Mouse (Mus musculus) splenic B cell, adult 2 months (primary cell): Measurements from ENCODE around the gene Gng8.

Experiments
- DNase-seq: peaks from one replicate; pipeline ENCODE4 v3.0.0-alpha.2; 2011; ENCODE audit warnings: low read depth, low spot score
- H3K27me3 ChIP-seq: 2 replicates; pipeline ENCODE4 v1.6.1; 2012; ENCODE audit warnings: mild to moderate bottlenecking, low read length, moderate library complexity, mixed read lengths; ENCODE audit not compliant: control insufficient read depth, poor library complexity, insufficient read depth, severe bottlenecking
- H3K36me3 ChIP-seq: 2 replicates; pipeline ENCODE4 v1.6.1; 2012; ENCODE audit warnings: mild to moderate bottlenecking, low read length, moderate library complexity, mixed read lengths; ENCODE audit not compliant: control insufficient read depth, poor library complexity, insufficient read depth, severe bottlenecking

The Gng8 gene

DNA sequence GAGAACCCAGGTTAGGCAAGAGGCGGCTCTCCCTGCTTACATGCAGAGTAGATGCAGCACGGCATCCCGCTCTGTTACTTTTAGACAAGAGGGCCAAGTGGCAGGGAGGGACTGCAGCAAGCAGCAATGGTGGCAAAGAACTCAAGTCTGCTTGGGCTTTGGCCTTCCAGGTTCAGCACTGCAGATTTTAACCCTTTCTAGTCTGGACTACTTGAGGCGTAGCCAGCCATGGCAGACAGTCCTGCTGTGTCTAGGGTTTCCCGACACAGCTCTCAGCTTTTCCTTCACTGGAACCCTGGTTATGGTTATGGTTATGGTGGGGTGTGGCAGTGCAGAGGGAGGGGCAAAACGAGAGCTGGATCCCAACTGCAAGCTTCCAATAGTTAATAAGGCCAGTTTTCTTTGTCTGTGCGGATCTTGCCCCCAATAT lies 28.6 kb downstream of the Gng8 start:
- peaks cover 11% of the 10 kb centered on the region for H3K36me3 ChIP-seq
- H3K27me3 ChIP-seq, result no peaks in the 10 kb centered on the region
- DNase-seq, result no peak

DNA sequence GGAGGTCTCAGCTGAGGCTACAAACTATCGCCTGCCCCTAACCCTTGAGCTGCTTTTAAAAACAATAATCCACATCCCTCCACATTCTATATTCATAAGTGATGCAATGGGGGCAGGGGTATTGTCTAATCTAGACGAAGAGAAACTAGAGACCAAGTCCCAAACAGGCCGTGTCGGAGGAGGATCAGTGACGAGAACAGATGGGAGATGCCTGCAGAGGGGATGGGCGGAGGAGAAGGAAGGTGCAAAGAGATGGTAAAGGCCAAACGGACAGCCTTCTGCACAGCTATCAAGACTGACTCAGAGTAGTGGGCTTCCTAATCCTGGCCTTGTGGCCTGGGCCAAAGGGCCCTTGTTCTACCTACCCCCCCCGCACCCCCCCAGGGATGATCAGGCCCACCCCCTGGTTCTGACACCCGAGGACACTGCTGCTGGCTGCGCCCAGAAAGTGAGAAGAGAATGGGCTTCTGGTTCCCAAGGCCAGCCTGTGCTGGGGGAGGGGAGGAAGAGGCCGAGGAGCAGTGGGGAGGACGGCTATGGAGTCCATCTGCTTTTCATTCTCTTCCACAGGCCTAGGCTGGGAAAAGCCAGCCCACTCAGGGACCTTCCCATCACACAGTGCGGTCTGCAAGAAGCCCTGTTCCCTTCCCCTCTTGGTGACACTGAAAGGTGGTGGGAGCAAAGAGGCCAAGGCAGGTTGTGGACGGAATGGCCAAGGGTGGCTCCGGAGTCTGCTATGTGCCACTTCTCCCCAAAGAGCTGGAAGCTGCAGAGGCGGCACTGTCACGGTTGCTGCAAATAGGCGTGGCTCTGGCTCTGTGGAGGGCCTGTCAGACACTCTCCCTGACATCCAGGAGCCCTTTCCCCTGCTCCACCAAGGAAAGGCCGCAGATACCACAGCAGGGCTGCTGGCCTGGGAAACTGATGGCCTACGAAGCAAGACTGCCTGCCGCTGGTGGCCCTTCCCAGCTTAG lies 29.5 kb downstream of the Gng8 start:
- H3K36me3 ChIP-seq, result peaks cover 7% of the 10 kb centered on the region
- no peaks in the 10 kb centered on the region for H3K27me3 ChIP-seq
- DNase-seq, result no peak

DNA sequence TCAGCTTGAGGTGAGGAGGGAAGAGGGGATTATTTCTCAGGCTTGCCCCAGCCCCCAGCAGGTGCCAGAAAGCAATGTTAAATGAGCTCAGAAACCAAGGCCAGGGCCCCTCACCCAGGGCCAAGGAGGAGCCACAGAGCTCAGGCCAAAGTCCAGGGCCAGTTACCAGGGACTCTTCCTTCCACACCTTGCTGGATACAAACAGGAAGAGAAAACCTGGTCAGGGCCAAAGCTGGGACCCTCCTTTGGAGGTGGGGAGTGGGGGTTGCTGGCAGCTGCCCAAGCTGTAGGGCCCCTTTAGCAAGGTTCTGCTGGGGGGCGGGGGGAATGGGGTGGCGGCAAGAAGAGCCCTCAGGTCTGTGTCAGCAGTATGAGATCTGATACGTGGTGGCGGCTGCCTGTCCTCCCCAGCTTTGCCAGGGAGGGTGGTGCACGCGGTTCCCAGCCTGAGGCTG lies 30.3 kb downstream of the Gng8 start:
- peaks cover 2% of the 10 kb centered on the region; the same call in 1 of the 2 replicates for H3K36me3 ChIP-seq
- no peak for DNase-seq
- no peaks in the 10 kb centered on the region for H3K27me3 ChIP-seq

DNA sequence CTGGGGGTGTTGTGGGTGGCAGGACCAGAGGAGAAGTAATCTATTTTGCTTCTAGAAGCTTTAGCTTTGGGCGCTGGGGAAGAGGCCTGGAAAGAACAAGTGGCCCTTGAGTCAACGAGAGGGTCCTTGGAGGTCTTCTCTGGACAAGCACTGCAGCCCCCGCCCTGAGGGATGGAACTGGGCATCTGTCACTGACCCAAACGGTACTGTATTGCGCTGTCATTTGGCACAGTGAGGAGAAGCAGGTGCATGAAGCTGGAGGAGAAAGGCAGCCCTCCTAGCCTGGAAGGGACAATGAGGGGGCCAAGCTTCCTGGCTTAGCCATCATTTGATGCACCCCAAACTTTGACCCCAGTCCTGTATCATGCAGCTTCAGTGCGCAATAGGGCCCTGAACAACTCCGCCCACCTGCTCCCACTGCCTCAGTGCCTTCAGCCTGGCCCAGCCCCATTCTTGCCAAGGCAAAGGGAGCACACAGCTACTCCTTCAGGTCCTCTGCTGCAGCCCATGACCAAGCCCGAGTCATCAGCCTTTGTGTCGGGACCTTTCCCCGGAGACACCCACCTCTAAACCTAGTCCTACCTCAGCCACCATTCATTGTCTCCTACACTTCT lies 30.9 kb downstream of the Gng8 start:
- DNase-seq, result no peak
- H3K27me3 ChIP-seq, result no peaks in the 10 kb centered on the region
- H3K36me3 ChIP-seq, result no peaks in the 10 kb centered on the region; the same call in 1 of the 2 replicates

- H3K36me3 ChIP-seq, result no peaks in the 10 kb centered on the region; the same call in 1 of the 2 replicates
Measured at GRCm38 (mm10) chr7:16923283-16924036, 31.9 kb downstream of the Gng8 start.

DNA sequence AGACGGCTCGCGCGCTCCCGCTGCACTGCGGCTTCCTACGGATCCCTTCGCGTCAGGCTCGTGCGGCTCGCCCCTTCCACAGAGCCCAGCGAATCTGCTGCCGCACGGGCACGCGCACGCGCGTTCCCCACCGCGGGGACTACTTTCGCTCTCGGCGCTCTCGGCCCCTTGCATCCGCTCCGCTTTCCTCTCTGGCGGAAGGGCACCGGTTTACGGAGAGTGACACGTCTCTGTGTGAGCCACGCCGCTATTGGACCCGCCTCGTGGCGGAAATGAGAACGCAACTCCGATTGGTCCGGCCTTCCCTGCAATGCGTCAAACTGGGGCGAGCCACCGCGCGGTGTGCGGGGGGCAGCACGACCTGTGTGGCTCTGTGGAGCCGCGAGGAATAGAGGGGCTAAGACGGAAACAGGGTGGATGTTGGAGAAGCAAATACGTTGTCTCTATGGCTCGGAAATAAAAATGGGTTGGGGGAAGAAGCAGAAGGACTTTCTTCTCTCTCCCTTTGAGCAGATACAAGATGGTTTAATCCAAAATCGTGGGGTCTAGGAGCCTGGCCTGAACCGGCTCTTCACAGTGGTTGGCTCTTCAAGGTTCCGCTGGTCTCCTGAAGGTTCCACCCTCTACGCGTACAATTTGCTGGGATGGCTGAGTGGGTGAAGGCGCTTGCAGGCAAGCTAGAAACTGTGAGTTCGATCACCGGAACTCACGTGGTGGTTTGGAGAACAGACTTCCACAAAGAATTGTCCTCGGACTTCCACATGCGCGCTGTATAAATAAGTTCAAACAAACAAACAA lies 32.6 kb downstream of the Gng8 start, which contains the start of gene Calm3:
TSS of gene Calm3 (minus strand) at position 78 of the 798 bp plus-strand sequence.
- H3K27me3 ChIP-seq, result no peaks in the 10 kb centered on the region

More at GRCm38 (mm10) chr7:16923283-16924036, 31.9 kb downstream of the Gng8 start:
- H3K27me3 ChIP-seq, result no peaks in the 10 kb centered on the region
- DNase-seq, result peak; percentile 26

DNA sequence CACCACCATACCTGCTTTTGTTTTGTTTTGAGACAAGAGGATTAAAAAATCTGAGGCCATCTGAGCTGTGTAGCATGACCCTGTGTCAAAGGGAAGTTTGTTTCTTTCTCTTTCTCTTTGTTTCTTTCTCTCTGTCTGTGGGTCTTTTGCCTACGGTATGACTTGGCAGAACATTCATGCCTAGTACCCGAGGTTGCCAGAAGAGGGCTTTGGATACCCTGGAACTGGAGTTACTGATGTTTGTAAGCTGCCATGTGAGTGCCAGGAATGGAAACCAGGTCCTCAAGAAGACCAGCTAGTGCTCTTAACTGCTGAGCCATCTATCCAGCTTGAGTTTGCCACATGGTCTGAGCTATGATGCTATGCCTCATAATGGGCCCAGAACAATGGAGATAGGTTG lies 36.8 kb downstream of the Gng8 start:
- Histone ChIP-seq H3K36me3 (no peaks in the 10 kb centered on the region), H3K27me3 (no peaks in the 10 kb centered on the region)
- peak; percentile 38 for DNase-seq

More for the DNA sequence above, 32.6 kb downstream of the Gng8 start, which contains the start of gene Calm3:
- peak; percentile 100 for DNase-seq
- H3K36me3 ChIP-seq, result no peaks in the 10 kb centered on the region

DNA sequence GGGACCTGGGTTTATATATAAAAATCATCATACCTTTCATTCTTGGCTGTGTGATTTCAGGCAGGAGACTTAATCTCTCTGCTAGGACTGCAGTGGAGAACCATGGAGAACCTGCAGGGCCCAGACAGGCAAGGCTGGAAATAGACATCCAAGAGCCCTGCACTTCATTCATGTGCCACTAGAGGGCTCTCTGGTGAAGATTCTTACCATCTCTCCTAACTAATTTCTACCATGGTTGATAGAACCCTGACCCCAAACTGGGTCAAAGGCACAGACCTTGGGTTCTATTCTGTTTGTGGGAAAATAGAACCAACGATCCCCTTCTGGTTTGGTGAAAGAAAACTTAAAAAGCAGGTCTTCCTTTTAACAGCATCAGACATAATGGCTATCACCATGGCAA lies 39.3 kb downstream of the Gng8 start:
- peak; percentile 80 for DNase-seq
- no peaks in the 10 kb centered on the region for H3K36me3 ChIP-seq
- no peaks in the 10 kb centered on the region for H3K27me3 ChIP-seq

DNA sequence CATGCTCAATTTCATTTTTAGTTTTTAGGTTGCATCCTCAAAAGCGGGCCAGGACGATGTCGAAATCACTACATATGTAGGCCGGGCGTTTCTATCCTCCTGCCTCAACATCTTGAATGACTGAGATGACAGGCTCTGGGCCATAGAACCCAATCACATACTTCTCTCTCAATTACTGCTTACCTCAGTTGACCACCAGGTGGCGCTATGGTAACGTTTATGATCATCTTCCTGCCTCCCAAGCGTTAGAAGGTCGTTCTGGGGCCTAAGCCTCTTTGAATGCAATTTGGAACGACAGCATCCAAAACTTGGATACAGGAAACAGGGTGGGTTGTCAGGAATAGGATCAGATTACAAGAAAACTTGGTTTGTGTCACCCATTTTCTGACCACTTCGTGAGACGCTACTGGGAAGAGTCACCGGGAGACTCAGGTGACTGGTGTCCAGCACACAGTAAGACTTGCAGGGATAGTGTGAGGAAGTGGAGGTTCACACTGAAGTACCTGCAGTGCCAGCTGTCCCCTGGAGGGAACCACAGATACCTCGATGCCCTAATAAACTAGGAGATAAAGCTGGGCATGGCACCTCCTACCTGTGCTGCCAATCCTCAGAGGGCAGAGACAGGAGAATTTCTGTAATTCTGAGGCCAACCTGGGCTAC lies 40.5 kb downstream of the Gng8 start:
- H3K27me3 ChIP-seq, result no peaks in the 10 kb centered on the region
- peak; percentile 92 for DNase-seq
- H3K36me3 ChIP-seq, result no peaks in the 10 kb centered on the region

DNA sequence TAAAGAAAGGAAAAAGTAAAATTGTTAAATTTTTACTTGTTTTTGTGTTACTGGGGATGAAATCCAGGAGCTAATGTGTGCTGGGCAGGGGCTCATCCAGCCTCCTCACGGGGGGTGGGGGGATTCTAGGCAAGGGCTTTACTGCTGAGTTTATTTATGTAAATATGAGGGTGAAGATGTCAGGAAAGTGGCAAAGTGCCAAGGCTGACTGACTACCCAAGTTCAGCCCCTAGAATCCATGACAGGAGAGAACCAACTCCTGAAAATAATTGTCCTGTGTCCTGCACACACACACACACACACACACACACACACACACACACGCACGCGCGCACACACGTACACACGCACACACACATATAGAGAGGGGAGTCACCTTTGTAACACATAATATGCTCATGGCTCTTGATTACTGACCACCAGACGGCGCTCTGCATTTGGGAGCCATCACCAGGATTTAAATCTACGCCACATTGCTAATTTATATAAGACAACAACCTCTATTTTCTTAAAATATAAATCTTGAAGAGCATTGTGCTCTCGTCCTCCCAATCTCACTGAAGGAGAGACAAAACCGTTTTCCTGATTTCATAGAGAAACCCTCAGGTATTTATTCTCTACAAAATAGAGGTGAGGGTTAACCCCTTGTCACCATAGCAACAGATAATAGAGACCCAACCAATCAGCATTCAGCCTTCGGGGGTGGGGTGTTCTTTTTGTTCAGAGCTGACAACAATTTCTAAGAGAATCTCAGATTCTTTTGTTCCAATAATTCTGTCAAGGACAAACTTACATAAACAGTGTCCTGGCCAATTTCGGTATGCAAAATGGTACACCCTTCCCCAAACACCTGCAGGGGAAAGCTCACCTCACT lies 41.4 kb downstream of the Gng8 start:
- DNase-seq, result peak; percentile 75
- Histone ChIP-seq H3K36me3 (no peaks in the 10 kb centered on the region), H3K27me3 (no peaks in the 10 kb centered on the region)

DNA sequence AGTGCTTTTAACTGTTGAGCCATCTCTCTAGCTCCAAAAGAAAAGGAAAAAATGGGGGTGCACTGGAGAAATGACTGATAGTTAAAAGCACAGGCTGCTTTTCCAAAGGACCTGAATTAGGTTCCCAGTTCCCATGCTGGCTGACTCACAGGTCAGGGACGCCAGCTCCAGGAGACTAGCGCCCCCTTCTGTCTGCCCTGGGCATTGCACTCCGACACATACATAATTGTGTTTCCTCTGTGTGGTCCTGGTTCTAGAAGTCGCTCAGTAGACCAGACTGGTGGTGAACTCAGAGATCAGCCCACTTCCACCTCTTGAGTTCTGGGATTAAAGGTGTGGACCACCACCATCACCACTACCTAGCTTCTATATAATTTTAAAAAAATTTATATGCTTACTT lies 45.7 kb downstream of the Gng8 start:
- H3K27me3 ChIP-seq, result no peaks in the 10 kb centered on the region; the same call in 1 of the 2 replicates
- peak; percentile 30 for DNase-seq
- H3K36me3 ChIP-seq, result no peaks in the 10 kb centered on the region

DNA sequence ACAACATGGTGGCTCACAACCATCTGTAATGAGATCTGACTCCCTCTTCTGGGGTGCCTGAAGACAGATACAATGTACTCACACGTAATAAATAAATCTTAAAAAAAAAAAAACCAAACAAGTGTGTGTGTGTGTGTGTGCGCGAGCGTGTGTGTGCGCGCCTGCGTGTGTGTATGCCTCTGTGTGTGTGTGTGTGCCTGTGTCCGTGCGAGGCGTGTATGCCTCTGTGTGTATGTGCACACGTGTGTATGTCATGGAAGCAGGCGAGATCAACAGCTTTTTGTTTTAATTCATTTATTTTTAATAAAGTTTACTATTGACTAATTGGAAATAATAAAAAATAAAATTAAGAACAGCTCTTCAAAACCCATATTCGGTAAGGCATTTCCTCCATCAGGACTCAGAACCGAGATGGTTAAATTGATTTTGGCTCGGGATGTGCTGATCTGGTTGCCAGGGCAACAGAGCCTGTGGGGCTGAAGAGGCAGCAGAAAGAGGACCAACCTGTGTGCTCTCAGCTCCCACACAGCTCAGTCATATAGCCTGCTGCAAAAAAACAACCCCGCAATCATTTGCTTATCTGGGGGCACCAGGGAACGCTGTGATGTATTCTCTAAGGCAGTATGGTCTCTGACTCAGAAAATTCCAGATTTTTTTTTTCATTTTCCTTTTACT lies 46.7 kb downstream of the Gng8 start:
- Histone ChIP-seq H3K27me3 (no peaks in the 10 kb centered on the region; the same call in 1 of the 2 replicates), H3K36me3 (no peaks in the 10 kb centered on the region)
- no peak for DNase-seq
